Mouse (Mus musculus): ENCODE measurements around the gene Hp1bp3.

DNA sequence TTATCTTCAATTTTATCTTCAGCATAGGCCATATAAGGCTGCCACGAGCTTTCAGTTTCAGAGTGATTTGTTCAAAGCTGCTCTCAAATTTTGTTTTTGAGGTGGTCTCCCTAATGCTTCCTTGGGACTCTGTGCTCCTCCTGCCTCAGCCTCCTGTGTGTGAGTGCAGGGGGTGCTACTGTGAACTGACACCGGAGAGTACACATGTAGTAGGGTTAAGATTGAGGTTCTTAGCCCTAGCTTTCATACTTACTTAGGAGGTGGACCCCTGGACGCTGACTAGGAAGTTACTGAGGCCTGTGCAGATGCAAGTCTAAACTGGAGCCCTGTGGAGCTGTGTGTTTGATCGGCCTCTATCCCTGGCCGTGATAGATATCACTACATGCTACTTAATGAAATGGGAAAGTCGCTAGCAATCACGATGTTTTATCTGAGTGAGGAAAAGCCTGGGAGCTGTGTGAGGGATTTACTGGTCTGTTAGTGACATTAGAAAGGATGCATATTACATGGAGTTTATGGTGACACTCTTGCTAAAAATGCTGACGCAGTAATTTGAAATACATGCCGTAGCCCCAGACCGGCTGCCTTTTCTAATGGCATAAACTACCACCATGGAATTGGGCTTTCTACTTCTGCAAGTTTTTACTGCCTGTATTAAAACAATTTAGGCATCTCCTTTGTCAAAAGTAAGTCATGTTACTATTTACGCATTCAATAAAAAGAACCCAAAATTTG is 2.0 kb downstream of the Hp1bp3 start:
- TF ChIP-seq USF1 (IDR thresholded peaks at IDR 0.05; ENCODE audit: low read depth, low read length) (no peak), ZC3H11A (IDR thresholded peaks at IDR 0.05; ENCODE audit: low read depth, low read length) (no peak), HCFC1 (IDR thresholded peaks at IDR 0.05; ENCODE audit: low read depth, low read length) (no peak), POLR2A (IDR thresholded peaks at IDR 0.05; ENCODE audit: low read depth, low read length) (no peak), MAFK (IDR thresholded peaks at IDR 0.05; ENCODE audit: insufficient replicate concordance, low read length) (peak; percentile 97), ZNF384 (IDR thresholded peaks at IDR 0.05; ENCODE audit: low read depth, low read length) (no peak), USF2 (conservative IDR thresholded peaks at IDR 0.05; ENCODE audit: low read depth, low read length) (no peak), MXI1 (IDR thresholded peaks at IDR 0.05; ENCODE audit: low read depth, low read length) (no peak), MAZ (IDR thresholded peaks at IDR 0.05; ENCODE audit: low read depth, low read length) (no peak), ZKSCAN1 (IDR thresholded peaks at IDR 0.05; ENCODE audit: borderline replicate concordance, low read depth, low read length) (no peak), CTCF (conservative IDR thresholded peaks at IDR 0.05 in 1 of 2, IDR thresholded peaks at IDR 0.05 in 1 of 2; ENCODE audit: low read depth in 2 of 2, low read length in 2 of 2) (no peak), SIN3A (IDR thresholded peaks at IDR 0.05; ENCODE audit: low read length) (0 out of 2 replicates have a peak, but pooled peaks have one; percentile 13), MAX (IDR thresholded peaks at IDR 0.05; ENCODE audit: low read length) (0 out of 2 replicates have a peak, but pooled peaks have one; percentile 3), JUND (conservative IDR thresholded peaks at IDR 0.05; ENCODE audit: low read depth, low read length) (no peak)
